Mouse (Mus musculus): ENCODE data around the gene AI464131.

AI464131 gene

DNA sequence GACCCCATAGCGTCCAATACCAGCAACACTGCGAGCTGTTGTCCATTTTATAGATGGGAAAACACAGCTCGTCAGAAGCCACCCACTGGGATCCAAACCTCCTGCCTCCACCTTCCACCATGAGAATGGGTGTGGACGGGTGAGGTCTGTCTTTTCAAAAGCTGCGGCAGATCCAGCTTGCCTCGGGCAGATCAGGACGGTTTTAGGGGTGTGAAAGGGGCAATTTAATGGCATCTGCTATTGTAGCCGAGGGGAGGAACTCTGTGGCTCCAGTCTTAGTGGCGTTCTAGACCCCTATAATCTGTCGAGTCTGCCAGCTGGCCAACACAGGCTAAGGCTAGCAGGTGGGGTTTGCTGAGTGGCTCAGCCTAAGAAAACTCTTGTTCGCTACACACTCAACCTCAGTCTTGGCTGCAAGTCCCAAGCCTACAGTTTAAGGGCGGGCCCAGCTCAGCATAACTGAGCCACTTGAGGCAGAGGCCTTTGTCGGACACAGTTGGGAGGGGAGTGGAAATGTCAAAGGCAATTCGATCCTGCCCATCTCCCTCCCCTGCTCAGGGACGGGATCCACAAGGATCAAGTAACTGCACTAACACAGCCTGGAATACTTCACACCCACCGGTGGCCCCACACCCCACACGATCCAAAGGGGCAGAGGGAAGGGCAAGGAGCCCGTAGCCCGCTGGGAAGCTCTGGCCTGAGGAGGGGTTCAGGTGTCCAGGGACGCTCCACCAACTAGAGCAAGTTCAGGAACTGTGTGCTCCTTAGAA lies 520 bp downstream of the AI464131 start:
- DNase-seq, result peak; percentile 58

DNA sequence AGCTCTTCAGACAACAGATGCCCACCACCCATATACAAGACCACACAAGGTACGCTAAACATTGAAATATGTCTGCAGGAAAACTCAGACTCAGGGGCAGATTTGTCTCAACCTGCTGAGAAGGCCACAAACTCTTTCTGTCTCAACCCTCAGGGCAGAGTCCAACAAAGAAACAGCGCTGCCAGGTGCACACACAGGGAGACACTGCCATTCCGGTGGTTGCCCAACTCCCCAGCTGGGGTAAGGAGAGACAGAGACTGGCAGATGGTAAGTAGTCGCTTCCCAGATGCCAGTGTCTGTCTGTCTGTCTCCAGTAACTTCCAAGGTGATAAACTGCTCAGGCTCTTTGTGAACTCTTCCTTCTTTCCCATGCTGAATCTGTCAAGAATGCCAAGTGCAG lies 2.1 kb downstream of the AI464131 start:
- no peak for DNase-seq

DNA sequence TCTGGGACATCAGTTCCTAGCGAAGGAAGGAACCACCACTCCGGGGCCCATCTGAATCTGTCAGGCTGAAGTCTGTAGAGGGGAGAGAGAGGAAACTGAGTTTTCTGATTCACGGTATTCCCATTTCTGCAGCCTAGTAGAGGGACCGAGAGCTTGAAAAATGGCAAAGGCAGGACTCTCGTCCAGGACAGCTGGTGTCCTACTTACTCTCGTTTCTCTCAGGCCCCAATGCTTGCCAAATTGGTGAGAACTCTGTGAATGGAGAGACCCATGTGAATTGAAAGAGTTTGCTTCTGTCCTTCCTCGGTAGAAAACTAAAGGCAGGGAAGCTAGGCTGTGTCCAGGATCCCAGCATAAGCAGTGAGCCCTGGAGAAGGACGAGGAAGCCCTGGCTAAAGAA lies 3.3 kb downstream of the AI464131 start:
- no peak for DNase-seq

DNA sequence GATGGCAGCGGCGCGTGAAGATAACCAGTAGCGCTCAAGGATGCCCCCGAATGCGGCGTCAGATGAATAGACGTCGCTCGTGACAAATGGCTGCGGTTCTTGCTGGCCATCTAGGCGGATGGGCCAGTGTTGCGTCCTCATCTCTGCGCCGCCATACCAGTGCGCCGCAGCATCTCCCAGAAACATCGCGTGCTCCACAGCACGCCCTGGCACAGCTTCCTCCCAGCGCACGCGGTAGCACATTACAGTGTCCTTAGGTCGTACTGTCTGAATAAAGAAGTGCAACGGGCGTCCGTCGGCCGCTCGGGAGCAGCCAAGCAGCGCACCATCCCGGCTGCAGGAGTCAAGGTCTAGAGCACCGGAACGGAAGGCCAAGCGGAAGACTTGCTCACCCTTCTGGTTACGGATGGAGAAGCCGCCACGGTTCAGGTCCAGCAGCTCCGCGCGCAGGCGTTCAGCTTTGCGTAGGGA lies 3.9 kb downstream of the AI464131 start:
- no peak for DNase-seq

DNA sequence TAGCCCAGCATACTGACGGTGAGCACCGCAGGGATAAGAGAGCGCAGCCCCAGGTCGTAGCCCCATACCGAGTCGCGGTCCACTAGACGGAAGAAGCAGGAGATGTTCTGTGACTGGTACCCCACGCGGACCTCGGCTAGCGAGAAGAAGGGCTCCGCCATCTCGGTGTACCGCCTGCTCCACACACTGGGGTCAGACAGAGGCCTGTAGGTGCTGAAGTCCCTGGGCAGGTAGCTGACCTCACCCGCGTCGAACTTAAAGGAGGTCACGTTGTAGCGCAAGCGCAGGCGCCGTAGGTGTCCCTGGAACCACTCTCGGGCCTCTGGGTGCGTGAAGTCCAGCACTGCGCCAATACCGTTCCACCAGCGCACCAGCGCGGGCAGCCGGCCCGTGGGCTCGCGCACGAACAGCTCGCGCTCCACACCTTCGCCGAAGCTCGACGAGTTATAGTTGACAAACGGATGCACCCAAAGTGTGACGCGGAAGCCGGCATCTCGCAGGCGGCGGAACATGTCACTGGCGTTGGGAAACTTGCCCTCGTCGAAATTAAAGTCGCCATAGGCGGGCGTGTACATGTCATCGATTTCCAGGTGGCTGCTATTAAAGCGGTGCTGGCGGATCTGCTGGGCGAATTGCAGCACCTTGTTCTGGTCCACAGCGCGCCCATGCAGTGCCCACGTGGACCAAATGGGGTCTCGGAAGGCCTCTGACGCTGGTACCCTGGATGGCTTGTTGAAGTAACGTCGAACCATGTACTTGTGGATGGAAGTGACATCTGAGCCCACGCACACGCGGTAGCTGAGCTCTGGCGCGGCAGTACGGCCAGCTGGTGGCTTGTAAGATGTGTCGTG lies 4.7 kb downstream of the AI464131 start:
- DNase-seq, result no peak

DNA sequence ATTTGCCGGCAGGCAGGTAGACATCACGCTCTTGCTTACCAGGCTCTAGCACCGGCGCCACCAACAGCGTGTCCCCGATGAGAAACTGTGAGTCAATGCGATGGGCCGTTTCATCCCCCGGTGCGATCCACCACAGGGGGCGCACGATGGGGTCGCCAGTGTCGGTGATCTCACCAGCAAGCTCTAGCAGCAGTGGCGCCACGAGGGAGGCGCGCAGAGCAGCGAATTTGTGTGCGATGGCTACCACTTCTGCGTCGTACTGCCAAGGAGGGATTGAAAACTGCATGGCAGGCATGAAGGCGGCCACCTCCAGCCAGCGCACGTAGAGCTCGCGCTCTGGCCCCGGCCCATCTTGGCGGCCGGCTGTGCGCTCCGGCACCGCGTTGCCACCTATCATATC lies 5.3 kb downstream of the AI464131 start:
- no peak for DNase-seq

DNA sequence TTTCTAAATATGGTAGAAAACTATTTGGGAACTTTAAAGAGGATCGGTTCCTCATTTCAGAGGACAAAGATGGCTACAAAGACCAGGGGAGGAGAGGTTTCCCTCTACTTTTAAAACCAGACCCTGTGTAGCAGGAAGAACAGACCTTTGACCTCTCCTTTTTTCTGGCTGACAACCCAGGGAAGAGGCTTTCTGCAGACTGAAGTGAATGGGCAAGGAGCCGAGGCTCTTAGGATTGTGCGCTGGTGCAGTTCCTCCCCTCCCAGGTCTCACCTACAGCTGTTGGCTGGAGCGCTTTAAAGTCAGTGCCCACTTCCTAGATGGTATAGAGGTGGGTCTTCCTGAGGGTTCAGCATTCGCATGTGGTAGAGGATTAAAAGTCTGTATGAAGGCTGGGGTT lies 5.8 kb downstream of the AI464131 start:
- DNase-seq, result no peak

DNA sequence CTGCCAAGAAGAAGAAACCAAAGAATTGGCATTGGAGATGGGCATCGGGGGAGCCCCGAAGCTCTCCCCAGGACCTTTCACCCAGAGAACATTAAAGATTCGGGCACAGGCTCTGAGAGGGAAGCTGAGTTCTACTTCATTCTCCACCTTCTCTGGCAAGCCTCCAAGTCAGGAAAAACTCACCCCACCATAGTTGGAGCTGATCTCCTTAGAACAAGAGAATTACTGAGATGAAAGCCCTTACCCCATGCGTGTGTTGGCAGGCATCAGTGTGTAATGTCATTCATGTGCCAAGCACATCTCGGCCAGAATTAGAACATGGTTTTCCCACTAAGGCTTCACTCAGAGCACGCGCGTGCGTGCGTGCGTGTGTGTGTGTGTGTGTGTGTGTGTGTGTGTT lies 7.0 kb downstream of the AI464131 start:
- DNase-seq, result peak; percentile 39

DNA sequence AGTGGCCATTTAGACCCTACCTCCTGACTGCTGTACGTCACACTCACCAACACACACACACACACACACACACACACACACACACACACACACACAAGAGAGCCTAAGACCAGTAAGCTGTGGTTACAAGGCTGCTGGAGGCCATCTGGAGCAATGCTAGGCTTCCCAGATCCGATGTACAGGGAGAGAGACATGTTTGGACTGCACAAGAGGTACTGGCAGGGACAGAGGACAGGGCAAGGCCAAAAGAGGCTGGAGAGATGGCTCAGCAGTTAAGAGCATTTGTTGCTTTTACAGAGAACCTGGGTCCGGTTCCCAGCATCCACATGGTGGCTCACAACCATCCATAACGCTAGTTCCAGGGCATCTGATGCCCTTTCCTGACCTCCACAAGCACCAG lies 7.8 kb downstream of the AI464131 start:
- no peak for DNase-seq

DNA sequence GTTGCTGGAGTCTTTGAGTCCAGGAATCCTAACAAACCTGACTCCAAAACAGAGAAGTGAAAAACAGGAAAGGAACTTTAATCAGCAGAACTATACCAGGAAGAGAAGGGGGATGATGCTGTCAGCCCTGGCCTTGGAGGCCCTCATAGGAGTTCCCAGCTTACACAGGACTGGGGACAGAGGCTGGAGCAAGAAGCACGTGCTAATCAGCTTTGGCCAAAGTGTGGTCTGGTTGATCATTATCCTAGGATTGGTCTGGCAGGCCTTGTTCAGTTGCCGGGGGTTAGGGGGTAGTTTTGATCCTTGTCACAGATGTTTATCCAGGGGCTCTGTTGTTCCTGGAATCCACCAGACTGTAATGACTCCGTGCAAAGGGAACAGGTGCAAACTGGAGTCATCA lies 8.5 kb downstream of the AI464131 start:
- no peak for DNase-seq

DNA sequence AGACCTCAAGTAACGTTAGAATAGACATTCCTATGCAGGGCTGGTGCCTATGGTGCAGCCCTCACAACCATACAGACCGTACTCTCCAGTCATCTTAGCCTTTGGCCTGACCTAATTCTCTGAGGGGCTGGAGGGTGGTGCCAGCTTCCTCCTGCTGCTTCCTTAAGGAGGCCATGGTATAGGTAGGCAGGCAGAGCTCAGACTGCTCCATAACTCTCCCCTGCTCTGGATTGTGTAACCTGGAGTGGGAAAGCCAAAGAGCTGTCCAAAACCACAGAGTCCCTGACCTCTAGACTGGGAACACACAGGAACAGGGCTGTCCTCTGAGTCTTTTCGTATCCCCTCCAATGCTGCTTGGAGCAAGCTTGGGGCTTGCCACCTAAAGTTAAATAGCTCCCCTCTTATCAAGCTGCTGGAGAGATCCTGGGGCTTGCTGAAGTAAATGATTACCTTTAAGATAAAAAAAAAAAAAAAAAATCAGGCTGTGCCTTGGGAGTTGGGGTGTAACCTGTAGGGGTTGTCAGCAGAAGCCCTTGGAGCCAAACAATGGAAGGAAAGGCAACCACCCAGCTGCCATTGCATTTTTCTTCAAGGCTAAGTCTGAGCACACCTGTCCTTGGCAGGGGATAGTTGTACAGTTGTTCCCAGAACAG lies 9.3 kb downstream of the AI464131 start:
- no peak for DNase-seq

DNA sequence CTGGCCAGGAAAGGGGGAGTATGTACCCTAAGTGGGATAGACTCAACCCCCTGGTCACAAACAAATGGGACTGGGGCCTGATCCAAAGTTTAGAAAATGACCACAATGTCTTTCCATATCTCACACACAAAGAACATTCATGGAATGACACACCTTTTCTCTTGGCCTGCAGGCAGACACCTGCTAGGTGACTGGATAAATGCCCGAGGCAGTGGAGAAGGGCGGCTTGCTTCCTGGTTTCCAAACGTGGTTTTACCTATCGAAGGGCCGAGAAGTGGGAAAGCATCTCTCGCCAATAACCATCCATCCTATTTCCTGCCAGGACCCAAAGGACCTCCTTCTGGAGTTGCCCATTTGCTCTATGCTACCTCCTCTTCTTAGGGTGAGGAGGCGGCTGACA lies 9.9 kb downstream of the AI464131 start:
- DNase-seq, result no peak

DNA sequence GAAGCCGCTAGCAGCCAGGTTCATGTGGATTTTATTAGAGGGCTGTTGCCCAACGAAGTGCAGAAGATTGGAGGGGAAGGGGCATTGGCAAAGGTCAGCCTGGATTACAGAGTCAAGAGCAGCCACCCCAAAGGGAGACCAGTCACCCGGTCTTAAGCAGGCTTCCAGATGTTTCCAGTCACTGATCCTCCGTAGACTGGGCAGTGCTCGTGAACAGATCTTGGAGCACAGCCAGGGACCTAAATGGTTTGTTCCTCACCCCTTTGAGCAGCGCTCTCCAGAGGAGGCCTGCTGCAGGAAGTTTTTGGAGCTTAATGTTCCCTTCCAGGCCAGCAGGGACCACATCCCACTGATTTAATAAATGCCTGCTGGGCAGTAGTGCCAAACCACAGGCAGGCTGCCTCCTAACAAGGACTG lies 21.3 kb downstream of the AI464131 start:
- DNase-seq, result peak; percentile 75

DNA sequence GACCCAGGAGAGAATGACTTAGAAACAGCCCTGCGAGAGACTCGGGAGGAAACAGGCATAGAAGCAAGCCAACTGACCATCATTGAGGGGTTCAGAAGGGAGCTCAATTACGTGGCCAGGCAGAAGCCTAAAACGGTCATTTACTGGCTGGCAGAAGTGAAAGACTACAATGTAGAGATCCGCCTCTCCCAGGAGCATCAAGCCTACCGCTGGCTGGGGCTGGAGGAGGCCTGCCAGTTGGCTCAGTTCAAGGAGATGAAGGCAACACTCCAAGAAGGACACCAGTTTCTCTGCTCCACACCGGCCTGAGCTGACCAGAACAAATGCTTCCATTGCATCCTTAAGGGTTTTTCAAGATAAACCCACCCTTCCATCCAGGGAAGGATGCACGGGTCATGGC lies 22.6 kb downstream of the AI464131 start:
- peak; percentile 59 for DNase-seq

DNA sequence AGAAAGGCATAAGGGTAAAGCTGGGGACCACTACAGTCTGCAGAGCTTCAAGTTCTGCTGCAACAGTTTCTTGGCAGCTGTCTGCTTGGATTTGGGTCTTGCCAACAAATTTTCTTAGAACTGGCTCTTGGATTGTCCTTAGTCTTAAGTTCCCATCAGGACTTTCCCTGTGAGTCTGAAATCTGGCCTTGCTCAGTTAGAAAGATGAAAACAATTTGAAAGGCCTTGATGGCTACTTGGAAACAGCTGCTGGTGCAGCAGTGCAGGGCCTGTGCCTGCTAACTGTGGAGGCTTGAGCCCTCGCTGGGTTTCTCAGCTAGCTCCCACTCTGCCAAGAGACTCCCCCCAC lies 23.4 kb downstream of the AI464131 start:
- peak; percentile 42 for DNase-seq

DNA sequence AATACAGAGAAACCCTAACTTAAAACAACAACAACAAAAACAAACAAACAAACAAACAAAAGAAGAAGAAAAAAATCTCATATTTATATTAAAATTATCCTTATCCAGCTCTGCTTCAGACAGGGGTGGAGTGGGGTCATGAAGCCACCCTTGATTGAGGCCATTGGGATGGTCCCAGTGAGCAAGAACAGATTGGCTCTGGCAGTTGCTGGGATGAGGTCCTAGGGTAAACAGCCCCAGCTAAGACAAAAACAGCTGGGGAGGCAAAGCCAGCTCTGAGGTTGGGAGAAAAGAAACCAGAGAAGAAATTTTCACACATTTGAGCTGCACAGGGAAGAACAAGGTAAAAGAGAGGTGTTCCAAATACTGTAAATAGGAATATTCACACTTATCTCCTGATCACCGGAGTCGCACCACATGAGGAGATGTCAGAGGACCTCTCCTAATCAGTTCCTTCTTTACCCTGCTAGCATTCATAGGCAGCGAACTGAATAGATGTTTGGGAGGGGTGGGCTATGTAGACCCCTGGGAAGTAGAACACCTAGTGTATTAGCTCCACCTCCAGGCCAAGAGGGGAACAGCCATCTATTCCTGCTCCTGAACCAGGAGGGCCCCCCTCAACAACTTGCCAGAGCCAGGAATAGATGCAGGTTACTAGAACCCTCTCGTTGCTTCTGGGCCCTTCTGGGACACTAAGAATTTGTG lies 24.0 kb downstream of the AI464131 start:
- no peak for DNase-seq

DNA sequence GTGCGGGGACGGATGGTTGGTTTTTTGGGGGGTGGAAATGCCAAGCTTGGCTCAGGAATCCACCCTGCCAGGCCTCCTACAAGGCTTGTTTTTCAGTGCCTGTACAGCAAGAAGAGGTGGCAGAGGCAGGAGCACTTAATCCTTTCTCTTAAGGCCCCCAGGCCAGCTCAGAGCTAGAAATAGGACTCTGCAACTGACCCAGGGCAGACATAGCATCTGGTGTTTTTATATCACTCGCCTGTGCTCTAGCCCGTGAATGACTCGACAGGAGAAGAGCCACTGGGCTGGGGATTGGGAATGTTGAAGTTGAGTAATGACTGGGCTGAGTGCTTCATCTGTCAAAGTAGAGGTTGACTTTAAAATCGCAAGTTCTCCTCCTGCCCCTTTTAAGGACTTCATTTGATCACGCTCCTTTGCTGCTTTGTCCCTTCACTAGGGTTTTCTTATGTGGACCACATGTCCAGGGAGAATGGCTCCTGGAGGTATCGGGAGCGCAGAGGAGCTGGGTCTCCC lies 25.2 kb downstream of the AI464131 start:
- DNase-seq, result no peak

DNA sequence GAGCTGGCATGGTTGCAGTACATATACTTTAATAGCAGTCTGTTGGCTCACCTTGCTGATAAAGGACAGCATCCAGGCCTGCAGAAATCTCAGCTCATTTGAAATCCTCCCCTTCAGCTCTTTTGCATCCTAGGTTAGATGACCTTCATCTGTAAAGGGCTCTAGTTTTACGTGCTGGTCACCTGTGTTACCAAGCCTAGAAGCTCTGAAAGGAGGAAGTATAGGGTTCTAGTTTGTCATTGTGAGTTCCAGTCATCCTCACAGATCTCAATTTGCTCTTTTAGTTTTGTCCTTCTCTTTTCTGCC lies 31.5 kb downstream of the AI464131 start:
- no peak for DNase-seq

DNA sequence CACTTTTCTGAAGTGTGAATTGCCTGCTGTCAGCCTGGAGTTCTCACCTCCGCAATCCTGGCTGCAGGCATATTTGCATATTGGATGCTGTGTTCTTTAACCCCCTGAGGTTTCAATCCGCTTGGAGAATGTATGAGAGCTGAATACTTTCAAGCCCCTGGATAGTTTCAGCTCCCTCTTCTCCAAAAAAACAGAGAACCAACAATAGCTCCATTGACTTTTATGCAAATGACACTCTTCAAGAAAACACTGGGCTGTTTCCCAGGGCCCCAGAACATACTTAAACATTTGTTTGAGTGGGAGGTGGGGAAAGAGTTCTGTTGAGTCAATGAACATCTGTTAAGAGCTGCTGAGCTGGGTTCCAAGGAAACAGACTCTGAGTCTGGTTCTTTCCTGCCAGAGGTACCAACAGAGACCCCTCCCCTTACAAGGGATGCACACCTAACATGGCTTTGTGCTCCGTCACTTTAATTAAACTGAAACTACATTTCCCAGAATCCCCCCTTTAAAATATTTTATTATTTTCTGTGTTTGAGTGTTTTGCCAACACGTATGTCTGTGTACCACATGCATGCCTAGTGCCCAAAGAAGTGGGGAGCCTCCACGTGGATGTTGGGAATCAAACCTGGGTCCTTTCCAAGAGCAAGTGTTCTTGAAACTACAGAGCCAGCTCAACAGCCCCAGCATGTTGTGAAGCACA lies 32.0 kb downstream of the AI464131 start:
- no peak for DNase-seq

DNA sequence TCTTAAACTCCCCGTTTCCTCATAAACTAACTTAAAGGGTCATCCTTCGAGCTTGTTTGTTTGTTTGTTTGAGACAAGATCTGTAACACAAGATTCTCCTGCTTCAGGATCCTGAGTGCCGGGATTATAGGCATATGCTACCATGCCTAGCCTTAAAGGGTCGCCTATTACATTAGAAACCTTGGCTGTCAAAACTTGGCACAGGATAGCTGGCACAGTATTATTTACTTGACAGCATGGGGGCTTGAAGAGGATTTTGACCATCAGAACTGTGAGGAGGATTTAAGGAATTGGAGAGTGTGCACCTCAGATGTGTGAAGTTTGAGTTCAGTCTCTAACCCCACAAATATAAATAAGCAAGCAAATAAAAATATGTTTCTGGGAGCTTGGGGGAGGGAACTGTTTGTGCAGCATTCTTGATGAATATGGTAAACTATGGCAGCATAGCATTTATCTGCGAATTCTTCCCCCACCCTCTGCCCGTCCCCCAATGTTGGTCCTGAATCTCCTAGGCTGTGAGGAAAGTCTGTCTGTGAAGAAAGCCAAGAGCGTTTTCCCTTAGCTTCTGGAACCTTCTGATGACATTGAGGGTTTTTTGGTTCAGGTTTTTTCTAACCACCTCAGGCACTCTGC lies 32.7 kb downstream of the AI464131 start:
- DNase-seq, result no peak

DNA sequence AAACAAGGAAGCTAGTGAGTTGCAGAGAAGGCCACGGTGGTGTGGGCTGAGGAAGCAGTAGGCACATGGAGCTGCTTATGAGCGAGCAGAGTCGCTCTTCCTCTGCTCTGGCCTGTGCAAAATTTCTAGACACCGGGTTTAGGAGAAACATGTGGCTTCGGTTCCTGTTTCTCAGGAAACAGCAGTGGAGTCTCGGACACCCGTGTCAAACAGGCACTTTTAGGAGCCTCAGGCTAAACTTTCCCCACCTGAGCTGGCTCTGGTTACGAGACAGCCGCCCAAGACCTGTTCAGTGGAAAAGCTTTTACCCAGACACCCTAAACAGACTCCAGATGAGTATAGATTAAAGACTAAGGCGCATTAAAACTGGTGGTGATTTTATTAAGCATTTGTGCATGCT lies 33.7 kb downstream of the AI464131 start:
- DNase-seq, result no peak

Data from lung, postnatal 14 days (tissue).